Mouse (Mus musculus) forebrain, embryonic 10.5 days (tissue): ENCODE results near the gene Man2a2. TPM values are rescaled to one million over a fixed set of nuclear protein-coding genes. Genes with fewer than 3 reads are reported as not detected.

ENCODE experiments used
- DNase-seq: peaks from one replicate; pipeline ENCODE4 v3.0.0-alpha.2; 2017; ENCODE audit warnings: low spot score; ENCODE audit errors: extremely low spot score
- H3K27ac ChIP-seq: fragments of 300-500 bp; sonication (generic); 2 replicates; pipeline ENCODE4 v1.5.1; 2016; ENCODE audit warnings: mild to moderate bottlenecking
- H3K27me3 ChIP-seq: fragments of 300-500 bp; sonication (generic); 2 replicates; pipeline ENCODE4 v1.6.1; 2016; ENCODE audit warnings: mild to moderate bottlenecking; ENCODE audit not compliant: poor library complexity, severe bottlenecking
- H3K36me3 ChIP-seq: fragments of 300-500 bp; sonication (generic); replicated peaks from 2 replicates; pipeline ENCODE4 v1.6.1; 2016; ENCODE audit warnings: mild to moderate bottlenecking, moderate library complexity
- H3K4me1 ChIP-seq: fragments of 300-500 bp; sonication (generic); 2 replicates; pipeline ENCODE4 v1.6.1; 2016
- H3K4me3 ChIP-seq: fragments of 300-500 bp; sonication (generic); 2 replicates; pipeline ENCODE4 v1.5.1; 2016; ENCODE audit warnings: mild to moderate bottlenecking, moderate library complexity
- H3K9me3 ChIP-seq: fragments of 300-500 bp; sonication (generic); 2 replicates; pipeline ENCODE4 v1.6.1; 2016; ENCODE audit warnings: mild to moderate bottlenecking, moderate library complexity
- WGBS: fragments of 180-500 bp; shearing (Covaris S2); methylation state at CpG from one replicate; pipeline ENCODE4 v1.1.7; 2016; 5-methylcytosine and 5-hydroxymethylcytosine counted together
- polyA plus RNA-seq: library from polyadenylated mRNA; unstranded; fragments of >200 nt; fragmentation: Nextera tagmentation; extraction: Ambion mirVana; gene quantifications from 2 replicates; pipeline ENCODE4 v1.2.1, GENCODE M21; 2016

Man2a2 gene
- polyA plus RNA-seq, 1 experiment from 2014 or later: 17.8 TPM

- no peak overlapping the region for H3K4me3 ChIP-seq
- peaks cover 75% of the 10 kb centered on the region for H3K36me3 ChIP-seq
- H3K27ac ChIP-seq: no peak overlapping the region
- no peaks in the 10 kb centered on the region for H3K27me3 ChIP-seq
- WGBS: 95% methylated on average over 4 of the region's 4 CpGs
- no peaks in the 10 kb centered on the region for H3K9me3 ChIP-seq
- peaks cover 20% of the 10 kb centered on the region for H3K4me1 ChIP-seq
- no peak for DNase-seq
These were observed 52.5 kb downstream of the Man2a2 start for GRCm38 (mm10) chr7:80318670-80319069.

- Histone ChIP-seq H3K9me3 (no peaks in the 10 kb centered on the region), H3K27ac (no peak overlapping the region), H3K4me1 (peaks cover 10% of the 10 kb centered on the region), H3K27me3 (no peaks in the 10 kb centered on the region), H3K4me3 (no peak overlapping the region), H3K36me3 (peaks cover 86% of the 10 kb centered on the region)
- DNase-seq: no peak
- 57% methylated on average over 1 of the region's 1 CpGs for WGBS
These were observed 53.6 kb downstream of the Man2a2 start for GRCm38 (mm10) chr7:80317439-80318115.

GRCm38 (mm10) chr7:80315733-80316132, 55.4 kb downstream of the Man2a2 start:
- Histone ChIP-seq H3K4me1 (peaks cover 5% of the 10 kb centered on the region; the same call in 1 of the 2 replicates), H3K9me3 (no peaks in the 10 kb centered on the region), H3K27me3 (no peaks in the 10 kb centered on the region), H3K27ac (no peak overlapping the region), H3K36me3 (peaks cover 95% of the 10 kb centered on the region), H3K4me3 (no peak overlapping the region)
- 92% methylated on average over 2 of the region's 2 CpGs for WGBS
- DNase-seq: no peak

GRCm38 (mm10) chr7:80310771-80311170, 60.4 kb downstream of the Man2a2 start:
- Histone ChIP-seq H3K4me1 (no peaks in the 10 kb centered on the region), H3K4me3 (no peak overlapping the region), H3K27ac (no peak overlapping the region), H3K36me3 (peaks cover 100% of the 10 kb centered on the region), H3K27me3 (no peaks in the 10 kb centered on the region), H3K9me3 (no peaks in the 10 kb centered on the region)
- WGBS: 92% methylated on average over 7 of the region's 7 CpGs
- no peak for DNase-seq

GRCm38 (mm10) chr7:80307766-80308165, 63.4 kb downstream of the Man2a2 start:
- no peak overlapping the region for H3K4me3 ChIP-seq
- WGBS: 87% methylated on average over 3 of the region's 3 CpGs

GRCm38 (mm10) chr7:80301522-80301921, 69.7 kb downstream of the Man2a2 start:
- H3K36me3 ChIP-seq: peaks cover 98% of the 10 kb centered on the region
- no peaks in the 10 kb centered on the region for H3K9me3 ChIP-seq
- peaks cover 17% of the 10 kb centered on the region for H3K4me1 ChIP-seq
- H3K4me3 ChIP-seq: no peak overlapping the region
- no peak overlapping the region for H3K27ac ChIP-seq
- no peaks in the 10 kb centered on the region for H3K27me3 ChIP-seq
- WGBS: 85% methylated on average over 2 of the region's 2 CpGs
- no peak for DNase-seq

More at GRCm38 (mm10) chr7:80307766-80308165, 63.4 kb downstream of the Man2a2 start:
- Histone ChIP-seq H3K36me3 (peaks cover 100% of the 10 kb centered on the region), H3K9me3 (no peaks in the 10 kb centered on the region), H3K27ac (no peak overlapping the region), H3K27me3 (no peaks in the 10 kb centered on the region), H3K4me1 (no peaks in the 10 kb centered on the region)
- no peak for DNase-seq

- H3K36me3 ChIP-seq: peaks cover 86% of the 10 kb centered on the region
- no peak for DNase-seq
- 94% methylated on average over 3 of the region's 3 CpGs for WGBS
These were observed 71.6 kb downstream of the Man2a2 start for GRCm38 (mm10) chr7:80299568-80299967.

More at GRCm38 (mm10) chr7:80299568-80299967, 71.6 kb downstream of the Man2a2 start:
- Histone ChIP-seq H3K4me3 (no peak overlapping the region), H3K9me3 (no peaks in the 10 kb centered on the region), H3K27me3 (no peaks in the 10 kb centered on the region), H3K27ac (no peak overlapping the region), H3K4me1 (peaks cover 31% of the 10 kb centered on the region)

Other genes starting within 250 kb of the Man2a2 start
- gene Sema4b, start 184.5 kb downstream of the Man2a2 start, polyA plus RNA-seq: 15.1 and 15.9 TPM in 2 replicates
- gene Cib1, start 138.6 kb downstream of the Man2a2 start, polyA plus RNA-seq: 69.0 and 70.2 TPM in 2 replicates
- 6.3 and 6.7 TPM in 2 replicates for gene Gdpgp1, start 138.5 kb downstream of the Man2a2 start, polyA plus RNA-seq
- gene Ttll13, start 125.0 kb downstream of the Man2a2 start, polyA plus RNA-seq: 0.84 and 0.99 TPM in 2 replicates
- 43.0 and 44.9 TPM in 2 replicates for gene Ngrn, start 110.2 kb downstream of the Man2a2 start, polyA plus RNA-seq
- gene Vps33b, start 101.7 kb downstream of the Man2a2 start, polyA plus RNA-seq: 17.3 and 18.5 TPM in 2 replicates
- gene Prc1, start 76.9 kb downstream of the Man2a2 start, polyA plus RNA-seq: 242 and 249 TPM in 2 replicates
- 12.3 and 14.1 TPM in 2 replicates for gene Rccd1, start 46.9 kb downstream of the Man2a2 start, polyA plus RNA-seq
- gene Unc45a, start 30.4 kb downstream of the Man2a2 start, polyA plus RNA-seq: 42.0 and 44.0 TPM in 2 replicates
- gene Hddc3, start 28.3 kb downstream of the Man2a2 start, polyA plus RNA-seq: 25.2 and 27.9 TPM in 2 replicates
- 7.2 and 9.2 TPM in 2 replicates for gene Fes, start 16.6 kb upstream of the Man2a2 start, polyA plus RNA-seq
- gene Furin, start 34.1 kb upstream of the Man2a2 start, polyA plus RNA-seq: 3.3 and 3.9 TPM in 2 replicates
- gene Blm, start 163.7 kb upstream of the Man2a2 start, polyA plus RNA-seq: 54.7 and 55.9 TPM in 2 replicates